Mouse (Mus musculus) cerebellum, adult (tissue): Measurements from ENCODE around the gene Twist1.

ENCODE experiments used
- ATAC-seq: cut with Nextera tagmentation; 2 replicates; pipeline ENCODE4 v1.9.2; 2017; ENCODE audit warnings: mild to moderate bottlenecking, moderate library complexity, mixed read lengths; ENCODE audit not compliant: insufficient number of reproducible peaks, low FRiP score, low TSS enrichment

Gene Twist1

DNA sequence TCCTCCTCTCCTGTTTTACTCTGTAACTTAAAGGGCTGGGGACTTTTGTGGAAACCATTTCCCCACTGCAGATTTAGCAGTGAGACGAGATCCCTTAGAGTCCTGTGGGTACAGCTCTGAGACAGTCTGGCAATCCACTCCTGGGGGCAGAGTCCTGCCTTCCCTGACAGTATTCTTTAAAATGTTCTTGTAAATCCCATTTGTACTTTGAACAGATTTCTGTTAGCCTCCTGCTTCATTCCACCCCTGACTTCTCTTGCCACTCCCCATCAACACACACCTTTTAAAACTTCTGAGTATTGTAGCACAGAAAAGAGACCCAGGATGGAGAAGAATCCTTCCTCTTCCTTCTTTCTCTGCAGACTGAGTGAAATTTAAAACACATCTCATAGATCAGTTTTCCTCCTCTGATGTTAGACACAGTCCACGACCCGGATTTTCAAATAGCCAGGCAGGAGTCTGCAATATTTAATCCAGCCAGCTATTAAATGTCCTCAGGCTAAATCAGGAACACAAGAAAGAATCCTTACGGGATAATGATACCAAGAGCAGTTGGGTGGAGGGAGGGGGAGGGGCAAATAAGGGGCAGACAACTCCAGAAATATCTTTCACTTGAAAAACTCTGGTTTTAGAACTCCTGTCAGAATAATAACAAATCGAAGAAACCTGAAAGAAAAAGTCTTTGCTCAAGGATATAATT is 8.3 kb downstream of the Twist1 start:
- ATAC-seq: no peak

DNA sequence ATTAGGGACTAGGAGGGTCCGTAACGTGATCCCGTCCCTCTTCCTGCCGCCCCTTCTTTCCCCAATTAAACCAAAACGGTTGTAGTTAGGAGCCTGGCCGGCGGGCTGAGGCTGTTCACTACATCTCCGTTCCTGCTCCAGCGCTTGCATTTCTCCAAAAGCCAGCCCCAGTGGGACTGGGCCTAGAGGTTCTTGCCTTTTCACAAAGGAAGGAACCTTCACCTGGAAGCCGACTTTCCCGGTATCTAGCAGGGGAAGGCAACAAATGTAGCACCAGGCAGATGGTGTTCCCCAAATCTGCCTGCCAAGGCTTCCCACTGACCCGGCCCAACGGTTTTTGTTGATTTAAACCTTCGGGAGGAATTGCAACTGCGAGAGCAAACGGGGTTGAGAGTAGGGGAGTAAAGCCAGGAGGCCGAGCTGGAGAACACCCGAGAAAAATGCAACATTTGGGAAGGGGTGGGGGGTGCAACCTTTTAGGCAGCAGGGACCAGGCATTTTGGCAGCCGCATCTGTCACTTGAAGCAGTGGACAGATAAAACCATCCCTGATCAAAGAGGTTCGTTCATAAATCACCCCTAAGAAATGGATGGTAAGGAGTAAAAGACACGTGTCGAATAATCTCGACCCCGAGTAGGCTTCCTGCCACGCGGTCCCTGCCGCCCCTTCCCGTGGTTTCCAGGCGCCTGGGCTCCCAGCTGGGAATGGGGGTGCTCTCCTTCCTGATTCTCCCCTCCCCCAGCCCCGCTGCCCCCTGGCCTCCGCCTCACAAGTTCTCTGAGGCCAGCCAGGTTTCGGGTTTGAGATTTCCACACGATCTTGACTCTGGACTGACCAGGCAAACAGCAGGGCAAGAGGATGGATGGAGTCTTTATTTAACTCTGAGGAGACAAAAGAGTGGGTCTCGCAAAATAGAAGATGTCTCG is 9.3 kb downstream of the Twist1 start:
- no peak for ATAC-seq

DNA sequence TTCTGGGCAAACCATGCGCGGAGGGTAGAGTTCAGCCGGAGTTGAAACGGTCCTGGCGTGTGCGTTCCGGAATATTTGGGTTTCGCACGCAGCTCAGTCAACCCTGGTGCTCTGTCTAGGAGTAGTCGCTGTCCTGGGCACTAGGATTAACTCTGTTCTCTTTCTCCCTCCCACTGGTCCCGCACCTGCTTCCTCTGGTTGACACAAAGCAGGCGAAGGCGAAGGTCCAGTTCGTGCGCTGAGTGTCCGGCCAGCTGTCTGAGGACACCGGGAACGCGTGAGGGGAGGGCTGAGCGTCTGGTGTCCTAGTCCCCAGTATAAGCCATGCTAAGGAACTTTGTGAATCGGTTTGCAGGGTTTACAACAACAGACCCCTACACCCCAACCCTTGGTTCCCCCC is 10.0 kb downstream of the Twist1 start:
- no peak for ATAC-seq

DNA sequence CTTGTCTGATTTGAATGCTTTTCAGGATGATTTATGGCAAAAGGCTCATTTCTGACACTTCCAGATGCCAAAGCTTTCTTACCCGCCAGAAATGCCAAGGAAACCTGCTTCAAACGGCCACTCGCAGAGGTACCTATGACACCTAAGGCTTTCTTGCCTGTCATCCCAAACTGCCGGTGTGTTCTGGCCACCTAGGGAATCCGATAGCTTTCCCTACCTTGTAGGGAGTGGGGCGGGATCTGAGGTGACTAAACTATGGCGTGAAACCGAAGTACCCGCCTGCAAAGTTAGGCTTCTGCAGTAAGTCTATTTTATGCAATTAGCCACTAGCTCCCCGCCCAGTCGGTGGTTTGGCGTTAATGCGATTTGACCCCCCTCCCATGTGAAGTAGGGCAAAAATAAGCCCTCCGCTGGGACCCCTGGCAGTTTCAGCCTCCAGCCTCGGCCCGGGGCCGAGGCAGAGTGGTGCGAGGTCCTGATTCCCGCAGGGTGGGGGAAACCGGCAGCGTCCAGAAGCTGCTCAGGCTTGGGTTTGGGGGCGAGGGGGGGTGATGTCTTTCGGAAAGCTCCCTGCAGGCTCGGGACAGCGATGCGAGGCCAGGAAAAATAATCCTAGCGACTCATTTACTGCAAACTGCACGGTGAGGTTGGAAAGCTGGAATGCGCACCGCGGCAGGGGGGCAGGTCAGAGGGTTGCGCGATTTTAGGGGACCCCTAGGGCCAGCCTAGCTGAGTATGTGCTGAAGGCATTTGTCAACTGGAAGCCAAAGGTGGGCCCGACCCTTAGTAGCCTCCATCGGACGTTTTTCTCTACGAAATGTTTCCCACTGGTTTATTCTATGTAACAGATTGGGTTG is 10.8 kb downstream of the Twist1 start:
- no peak for ATAC-seq

DNA sequence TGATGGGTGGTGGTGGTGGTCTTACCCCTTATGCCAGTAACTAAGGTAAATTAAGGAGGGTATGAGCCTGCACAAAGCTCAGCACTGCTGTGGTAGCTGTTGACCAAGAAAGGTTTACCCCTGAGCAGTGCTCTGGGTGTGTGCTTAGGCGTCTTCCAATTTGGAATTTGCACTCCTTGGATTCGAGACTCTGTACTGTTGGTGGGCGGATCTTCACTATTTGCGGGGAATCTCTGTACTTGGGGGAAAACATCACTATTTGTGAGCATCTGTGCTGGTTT is 11.4 kb downstream of the Twist1 start:
- no peak for ATAC-seq

- no peak for ATAC-seq
These were observed 22.7 kb downstream of the Twist1 start for GRCm38 (mm10) chr12:33980159-33980558.

- ATAC-seq: no peak
These were observed 24.0 kb downstream of the Twist1 start for GRCm38 (mm10) chr12:33981433-33981832.

GRCm38 (mm10) chr12:33993127-33993526 is 35.7 kb downstream of the Twist1 start:
- ATAC-seq: no peak
